Mouse (Mus musculus): Measurements from ENCODE around the gene Tet3. TPM values are rescaled to one million over a fixed set of nuclear protein-coding genes. Genes with fewer than 3 reads are reported as not detected.

Gene Tet3
- polyA plus RNA-seq, 1 experiment: 16.6 TPM

GRCm38 (mm10) chr6:83363075-83363474 lies 95.8 kb downstream of the Tet3 start:
- TF ChIP-seq CTCF (IDR thresholded peaks at IDR 0.05; ENCODE audit: extremely low read depth, insufficient read depth, low read length): no peak
- TF ChIP-seq POLR2A (IDR thresholded peaks at IDR 0.05; ENCODE audit: extremely low read depth, insufficient read depth, low read length): no peak
- H3K27ac ChIP-seq (ENCODE audit: insufficient read depth, low read length): no peak overlapping the region
- H3K4me3 ChIP-seq (ENCODE audit: insufficient read depth, low read length): no peak overlapping the region
- H3K4me1 ChIP-seq (ENCODE audit: control insufficient read depth, insufficient read depth, low read length): no peaks in the 10 kb centered on the region

GRCm38 (mm10) chr6:83361523-83362248 lies 97.2 kb downstream of the Tet3 start:
- Histone ChIP-seq H3K27ac (ENCODE audit: insufficient read depth, low read length) (no peak overlapping the region), H3K4me1 (ENCODE audit: control insufficient read depth, insufficient read depth, low read length) (no peaks in the 10 kb centered on the region), H3K4me3 (ENCODE audit: insufficient read depth, low read length) (no peak overlapping the region)
- TF ChIP-seq CTCF (IDR thresholded peaks at IDR 0.05; ENCODE audit: extremely low read depth, insufficient read depth, low read length) (no peak), POLR2A (IDR thresholded peaks at IDR 0.05; ENCODE audit: extremely low read depth, insufficient read depth, low read length) (no peak)

GRCm38 (mm10) chr6:83357436-83357835 lies 101.4 kb downstream of the Tet3 start:
- H3K27ac ChIP-seq (ENCODE audit: insufficient read depth, low read length): no peak overlapping the region
- H3K4me1 ChIP-seq (ENCODE audit: control insufficient read depth, insufficient read depth, low read length): no peaks in the 10 kb centered on the region
- H3K4me3 ChIP-seq (ENCODE audit: insufficient read depth, low read length): no peak overlapping the region
- no peak for TF ChIP-seq POLR2A (IDR thresholded peaks at IDR 0.05; ENCODE audit: extremely low read depth, insufficient read depth, low read length)
- TF ChIP-seq CTCF (IDR thresholded peaks at IDR 0.05; ENCODE audit: extremely low read depth, insufficient read depth, low read length): no peak

GRCm38 (mm10) chr6:83356569-83357138 lies 102.2 kb downstream of the Tet3 start:
- no peak overlapping the region for H3K27ac ChIP-seq (ENCODE audit: insufficient read depth, low read length)
- TF ChIP-seq POLR2A (IDR thresholded peaks at IDR 0.05; ENCODE audit: extremely low read depth, insufficient read depth, low read length): no peak
- peak; percentile 90 for TF ChIP-seq CTCF (IDR thresholded peaks at IDR 0.05; ENCODE audit: extremely low read depth, insufficient read depth, low read length)
- no peaks in the 10 kb centered on the region for H3K4me1 ChIP-seq (ENCODE audit: control insufficient read depth, insufficient read depth, low read length)
- no peak overlapping the region for H3K4me3 ChIP-seq (ENCODE audit: insufficient read depth, low read length)

- H3K4me1 ChIP-seq (ENCODE audit: control insufficient read depth, insufficient read depth, low read length): peaks cover 2% of the 10 kb centered on the region; the same call in 1 of the 2 replicates
- no peak overlapping the region for H3K4me3 ChIP-seq (ENCODE audit: insufficient read depth, low read length)
- H3K27ac ChIP-seq (ENCODE audit: insufficient read depth, low read length): no peak overlapping the region
- TF ChIP-seq POLR2A (IDR thresholded peaks at IDR 0.05; ENCODE audit: extremely low read depth, insufficient read depth, low read length) (no peak), CTCF (IDR thresholded peaks at IDR 0.05; ENCODE audit: extremely low read depth, insufficient read depth, low read length) (no peak)
Measured at GRCm38 (mm10) chr6:83354856-83355781, 103.8 kb downstream of the Tet3 start.

GRCm38 (mm10) chr6:83352666-83353410 lies 106.0 kb downstream of the Tet3 start:
- TF ChIP-seq CTCF (IDR thresholded peaks at IDR 0.05; ENCODE audit: extremely low read depth, insufficient read depth, low read length): no peak
- TF ChIP-seq POLR2A (IDR thresholded peaks at IDR 0.05; ENCODE audit: extremely low read depth, insufficient read depth, low read length): no peak
- Histone ChIP-seq H3K4me3 (ENCODE audit: insufficient read depth, low read length) (no peak overlapping the region), H3K4me1 (ENCODE audit: control insufficient read depth, insufficient read depth, low read length) (peaks cover 2% of the 10 kb centered on the region; the same call in 1 of the 2 replicates), H3K27ac (ENCODE audit: insufficient read depth, low read length) (no peak overlapping the region)

GRCm38 (mm10) chr6:83351490-83352160 lies 107.3 kb downstream of the Tet3 start:
- Histone ChIP-seq H3K4me3 (ENCODE audit: insufficient read depth, low read length) (no peak overlapping the region), H3K4me1 (ENCODE audit: control insufficient read depth, insufficient read depth, low read length) (peaks cover 2% of the 10 kb centered on the region; the same call in 1 of the 2 replicates), H3K27ac (ENCODE audit: insufficient read depth, low read length) (no peak overlapping the region)
- TF ChIP-seq CTCF (IDR thresholded peaks at IDR 0.05; ENCODE audit: extremely low read depth, insufficient read depth, low read length) (no peak), POLR2A (IDR thresholded peaks at IDR 0.05; ENCODE audit: extremely low read depth, insufficient read depth, low read length) (no peak)

GRCm38 (mm10) chr6:83350851-83351405 lies 108.0 kb downstream of the Tet3 start:
- Histone ChIP-seq H3K4me1 (ENCODE audit: control insufficient read depth, insufficient read depth, low read length) (peaks cover 2% of the 10 kb centered on the region; the same call in 1 of the 2 replicates), H3K4me3 (ENCODE audit: insufficient read depth, low read length) (no peak overlapping the region; the same call in 1 of the 2 replicates), H3K27ac (ENCODE audit: insufficient read depth, low read length) (no peak overlapping the region)
- TF ChIP-seq CTCF (IDR thresholded peaks at IDR 0.05; ENCODE audit: extremely low read depth, insufficient read depth, low read length) (no peak), POLR2A (IDR thresholded peaks at IDR 0.05; ENCODE audit: extremely low read depth, insufficient read depth, low read length) (no peak)

All from cortical plate, adult 2 months (tissue).